In genomic region chrX:12673054-12673775, GRCm38 (mm10) we compare ENCODE assay signal across 8 mouse cellular contexts. TPM values are rescaled to one million over a fixed set of nuclear protein-coding genes. Genes with fewer than 3 reads are reported as not detected.
A peak's percentile ranks its signal among the peaks of the same experiment; 100 is the strongest.
DNase-seq lines count a peak whose midpoint lies in the region; ATAC-seq lines count a peak whose summit lies in the region.

1810030O07Rik (minus strand) TSS chrX:12673668.

- H3K36me3 ChIP-seq in hindbrain, embryonic 11.5 days (ENCODE audit: control insufficient read depth, insufficient read depth, low read length) = no peaks in the 10 kb centered on the region

- WGBS in hindbrain, embryonic 11.5 days = 7% methylated on average over 42 of the region's 42 CpGs

- peak within 1 kb of the TSS; percentile 55 for H3K9ac ChIP-seq in hindbrain, embryonic 11.5 days (ENCODE audit: low read depth, low read length)

- peak; percentile 86 for DNase-seq in Muller cell, postnatal 12 days (ENCODE audit: inconsistent ontology term)
- peak; percentile 92 for DNase-seq in cerebellum, adult 9-11 months
- peak; percentile 86 to 92 for DNase-seq in frontal cortex, adult 2 months (ENCODE audit: extremely low spot score in 1 of 2, low spot score in 1 of 2)
- peak; percentile 82 for DNase-seq in hindbrain, embryonic 11.5 days (ENCODE audit: low spot score)
- DNase-seq in layer of hippocampus, postnatal 10 days (ENCODE audit: low spot score in 2 of 2) = peak; percentile 77 to 84
- DNase-seq in lung, postnatal 10 days = peak; percentile 95
- peak; percentile 86 for DNase-seq in ovary, postnatal 36 days (ENCODE audit: low spot score)
- peak; percentile 85 for DNase-seq in thymus, postnatal 25 days

- H3K4me1 ChIP-seq in hindbrain, embryonic 11.5 days (replicated peaks; ENCODE audit: control insufficient read depth, insufficient read depth, low read length) = no peaks in the 10 kb centered on the region

- ATAC-seq in hindbrain, embryonic 11.5 days (ENCODE audit: low FRiP score) = peak; percentile 100

- H3K4me2 ChIP-seq in hindbrain, embryonic 11.5 days (replicated peaks; ENCODE audit: low read depth, low read length) = peak within 1 kb of the TSS; percentile 41

- H3K9me3 ChIP-seq in hindbrain, embryonic 11.5 days (ENCODE audit: control insufficient read depth, low read length) = no peaks in the 10 kb centered on the region

- H3K27me3 ChIP-seq in hindbrain, embryonic 11.5 days (ENCODE audit: control insufficient read depth, insufficient read depth, low read length) = no peaks in the 10 kb centered on the region; the same call in 1 of the 2 replicates

- peak within 1 kb of the TSS; percentile 57 for H3K4me3 ChIP-seq in hindbrain, embryonic 11.5 days (ENCODE audit: low read depth, low read length)

- peak within 1 kb of the TSS; percentile 43; the same call in 1 of the 2 replicates for H3K27ac ChIP-seq in hindbrain, embryonic 11.5 days (ENCODE audit: low read depth, low read length)

RNA-seq across cellular contexts. Expression of gene 1810030O07Rik, which starts in this region (rescaled TPM):
- 22.7 and 24.0 TPM in 2 replicates for polyA plus RNA-seq in frontal cortex, adult 2 months (2012; rRNA removed)
- 36.5 and 41.0 TPM in 2 replicates for polyA plus RNA-seq in hindbrain, embryonic 11.5 days (2014; fragmentation: Nextera tagmentation; extraction: Ambion mirVana)
- 10 to 100 TPM; 16.3 to 16.4 TPM for total RNA-seq in layer of hippocampus, postnatal 10 days (2021)

Comparison
In these comparisons a context has a peak if more than half of its experiments do, and no peak if none do; other contexts are left out.
1. Peak in every context shown above with its lines: DNase-seq, ATAC-seq, H3K4me3 ChIP-seq and H3K27ac ChIP-seq.